Mouse (Mus musculus) right cerebral cortex, postnatal 14 days (tissue): ENCODE measurements at regions not wholly inside any gene's neighbourhood (a gene's known extent, or its start where the extent isn't known, plus 50 kb on each side); places are given as distances from the start of the nearest gene placed in this dataset.

ENCODE experiments used
- DNase-seq: peaks from one replicate; pipeline ENCODE4 v3.0.0; 2022

DNA sequence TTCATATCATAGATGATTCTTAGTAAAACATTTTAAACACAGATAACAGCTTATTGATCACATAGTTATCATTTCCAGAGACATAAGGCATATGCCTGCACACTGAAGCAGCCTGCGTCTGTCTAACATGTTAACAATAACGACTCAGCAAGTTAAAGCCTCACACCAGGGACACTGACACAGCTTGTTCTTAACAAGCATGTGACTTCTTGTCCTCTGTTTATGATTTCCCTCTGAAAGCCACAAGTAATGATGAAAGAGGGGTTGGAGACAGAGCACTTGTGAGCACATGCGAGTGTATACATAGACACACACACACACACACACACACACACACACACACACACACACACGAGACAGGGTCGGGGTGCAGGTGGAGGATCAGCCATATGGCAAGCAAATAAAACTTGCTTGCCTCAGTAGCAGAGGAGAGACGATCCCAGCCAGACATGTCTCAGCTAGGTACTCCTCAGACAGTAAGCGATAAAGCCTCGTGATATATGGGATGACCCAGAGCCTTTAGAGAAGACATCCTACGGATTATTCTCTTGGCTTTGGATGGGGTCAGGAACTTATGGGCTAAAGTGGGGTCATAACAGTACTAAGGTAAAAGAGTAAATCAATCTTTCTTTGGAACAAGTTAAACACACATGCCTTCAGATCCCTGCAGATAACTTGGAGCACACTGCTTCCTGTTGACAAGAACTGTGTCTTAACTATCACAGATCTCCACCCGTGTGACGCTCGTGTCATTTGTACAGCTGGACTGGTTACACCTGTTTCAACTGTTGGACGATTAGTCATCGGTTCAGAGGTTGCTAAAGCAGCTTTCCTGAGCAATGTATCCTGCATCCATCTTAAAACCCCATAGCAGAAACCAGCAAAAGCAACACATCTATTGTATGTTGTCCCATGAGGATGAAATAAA, 51.4 kb upstream of the Ralgps2 start:
- no peak for DNase-seq

DNA sequence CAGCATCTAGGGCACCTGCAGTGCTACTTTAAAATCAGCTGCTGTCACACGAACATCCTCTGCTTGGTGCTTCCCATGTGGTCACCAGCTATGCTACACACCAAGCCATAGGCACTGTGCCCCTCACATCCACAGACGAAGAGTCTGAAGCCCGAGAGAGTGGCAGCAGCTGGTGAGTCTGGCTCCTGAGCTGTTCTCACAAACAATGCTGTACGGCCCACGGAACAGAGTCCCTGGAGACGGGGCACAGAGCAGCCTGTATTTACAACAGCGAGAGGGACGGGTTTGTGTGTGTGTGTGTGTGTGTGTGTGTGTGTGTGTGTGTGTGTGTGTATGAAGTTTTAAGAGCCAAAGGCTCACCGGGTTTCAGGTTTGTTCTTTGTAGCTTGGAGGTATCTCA, 50.7 kb upstream of the Ralgps2 start:
- peak; percentile 45 for DNase-seq

DNA sequence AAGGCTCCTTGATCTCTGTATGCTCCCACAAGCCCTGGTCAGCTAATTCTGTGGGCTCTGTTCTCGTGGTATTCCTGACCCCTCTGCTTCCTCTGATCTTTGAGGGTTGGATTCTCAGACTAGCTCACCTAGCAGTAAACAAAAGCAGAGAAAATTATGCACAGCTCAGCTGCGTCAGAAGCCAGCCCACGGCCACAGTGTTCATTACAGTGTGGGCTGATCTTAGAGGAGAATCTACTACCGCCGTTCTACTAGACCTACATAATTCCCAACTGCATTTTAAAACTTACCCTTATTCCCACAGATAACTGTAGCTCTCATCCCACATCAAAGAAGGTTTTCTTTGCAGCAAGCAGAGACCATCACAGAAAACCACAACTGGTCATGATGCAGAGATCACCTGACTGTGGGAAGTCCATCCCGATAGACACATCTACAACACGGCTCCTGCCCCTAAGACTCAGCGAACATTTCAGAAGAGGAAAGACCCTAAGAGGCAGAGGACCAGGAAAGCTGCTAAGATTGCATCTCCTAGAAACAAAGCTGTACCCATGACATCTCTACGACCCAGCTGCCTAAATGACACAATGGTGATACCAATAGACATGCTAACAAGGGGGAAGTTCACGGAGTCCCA, 49.8 kb upstream of the Ralgps2 start:
- DNase-seq, result no peak
